Mouse (Mus musculus) layer of hippocampus, postnatal 14 days (tissue): Measurements from ENCODE around the gene Myo1d. TPM values are rescaled to one million over a fixed set of nuclear protein-coding genes. Genes with fewer than 3 reads are reported as not detected.

Source experiments
- DNase-seq, 2 experiments: peaks; one replicate each; pipeline ENCODE4 v3.0.0; 2021 to 2022; ENCODE audit warnings: low spot score in 2 of 2, mixed read lengths in 1 of 2
- total RNA-seq, 2 experiments: library from RNA; stranded (reverse); gene quantifications; 2 replicates each; pipeline ENCODE4 v1.2.3; 2021

The Myo1d gene
- total RNA-seq, 2 experiments from 2014 or later, result 4.7 to 5.0 TPM

DNA sequence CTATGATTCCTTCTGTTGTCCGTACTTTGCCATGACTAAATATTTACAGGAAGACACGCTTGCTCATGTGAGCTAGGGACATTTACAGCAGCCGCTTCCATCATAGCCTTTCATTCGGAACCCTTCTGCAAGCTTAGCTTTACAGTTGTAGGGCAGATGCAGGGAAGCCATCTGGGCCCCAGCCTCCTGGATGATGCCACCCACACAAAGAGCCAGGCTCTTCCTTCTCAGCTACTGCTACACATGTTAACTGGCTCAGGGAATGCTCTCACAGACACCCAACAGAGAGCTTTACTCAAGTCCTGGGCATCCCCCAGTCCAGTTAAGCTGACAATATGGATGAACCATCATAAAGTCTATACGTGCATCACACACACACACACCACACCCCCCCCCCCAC lies 224.4 kb downstream of the Myo1d start:
- DNase-seq, result no peak

DNA sequence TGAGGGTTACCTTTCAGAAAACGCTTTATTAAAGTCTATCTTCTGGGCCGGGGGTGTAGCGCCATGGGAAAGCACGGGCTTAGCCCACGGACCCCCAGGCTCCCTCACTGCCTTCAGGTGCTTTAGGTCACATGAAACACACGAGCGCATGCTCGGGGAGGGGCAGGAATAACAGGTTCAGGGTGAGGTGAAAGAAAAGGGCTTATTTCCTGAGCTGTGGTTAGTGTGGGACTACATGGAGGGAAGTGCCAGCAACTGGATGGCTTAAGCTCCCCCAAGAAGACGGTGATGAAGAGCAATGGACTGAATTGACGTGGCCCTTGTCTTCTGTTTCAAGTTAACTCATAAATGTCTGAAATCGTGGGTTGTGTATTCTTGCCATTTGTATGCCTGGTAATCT lies 226.8 kb downstream of the Myo1d start:
- no peak for DNase-seq

GRCm38 (mm10) chr11:80551634-80552033 lies 228.2 kb downstream of the Myo1d start:
- peak in 1 of 2 experiments; percentile 49 for DNase-seq

DNA sequence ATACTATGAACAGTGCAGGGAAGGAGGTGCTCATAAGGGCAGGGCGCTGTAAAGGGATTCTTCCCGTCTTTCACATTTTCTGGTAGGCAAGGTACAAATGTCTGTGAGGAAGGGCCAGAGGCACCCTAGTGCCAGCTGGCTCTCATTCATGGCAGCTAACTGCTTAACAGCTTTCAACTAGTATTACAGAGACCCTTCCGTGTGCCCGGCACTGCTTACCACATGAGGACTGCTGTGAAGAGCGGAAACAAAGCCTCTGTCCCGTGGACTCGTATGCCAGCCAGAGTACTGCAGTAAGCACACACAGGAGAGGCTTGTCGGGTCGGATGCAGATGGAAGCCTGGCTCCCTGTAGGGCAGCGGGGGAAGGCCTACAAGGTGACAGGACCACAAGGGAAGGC lies 229.6 kb downstream of the Myo1d start:
- no peak for DNase-seq

DNA sequence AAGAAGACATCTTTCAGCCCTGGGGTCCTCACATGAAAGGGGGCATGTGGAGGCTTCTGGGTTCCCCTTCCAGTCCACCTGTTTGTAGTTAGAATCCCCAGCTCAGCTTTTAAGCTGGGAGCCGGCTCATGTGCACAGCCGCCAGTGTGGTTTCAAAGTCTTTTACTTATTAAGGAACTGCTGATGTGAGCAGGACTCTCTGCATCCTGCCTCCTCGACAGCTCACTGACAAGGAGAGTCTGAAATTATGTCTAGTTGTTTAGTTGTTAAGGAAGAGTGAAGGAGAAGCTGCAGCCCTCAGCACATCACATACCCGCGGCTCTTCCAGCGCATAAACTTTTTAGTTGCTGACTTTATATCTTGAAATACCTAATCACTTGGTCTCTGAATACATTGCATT lies 230.0 kb downstream of the Myo1d start:
- no peak for DNase-seq

- DNase-seq, result no peak
These were observed 233.6 kb downstream of the Myo1d start for GRCm38 (mm10) chr11:80546233-80546632.

DNA sequence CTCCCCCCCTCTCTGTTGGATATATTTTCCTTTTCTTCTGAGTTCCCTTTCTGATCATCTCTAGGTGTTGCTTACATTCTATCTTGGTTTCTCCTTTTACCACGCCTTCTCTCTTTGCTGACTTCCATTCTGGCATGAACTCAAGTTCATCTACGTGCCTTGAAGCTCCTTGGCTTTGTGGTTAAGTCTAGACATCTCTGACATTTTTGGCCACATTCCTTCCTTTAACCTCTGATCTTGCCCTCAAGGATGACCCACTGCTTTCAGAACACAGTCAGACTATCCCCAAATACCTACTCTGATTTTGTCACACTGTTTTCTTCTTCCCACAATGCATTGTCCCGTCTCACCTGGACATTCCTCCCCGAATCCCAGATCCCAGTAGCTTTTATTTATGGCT lies 240.8 kb downstream of the Myo1d start:
- DNase-seq, result no peak

DNA sequence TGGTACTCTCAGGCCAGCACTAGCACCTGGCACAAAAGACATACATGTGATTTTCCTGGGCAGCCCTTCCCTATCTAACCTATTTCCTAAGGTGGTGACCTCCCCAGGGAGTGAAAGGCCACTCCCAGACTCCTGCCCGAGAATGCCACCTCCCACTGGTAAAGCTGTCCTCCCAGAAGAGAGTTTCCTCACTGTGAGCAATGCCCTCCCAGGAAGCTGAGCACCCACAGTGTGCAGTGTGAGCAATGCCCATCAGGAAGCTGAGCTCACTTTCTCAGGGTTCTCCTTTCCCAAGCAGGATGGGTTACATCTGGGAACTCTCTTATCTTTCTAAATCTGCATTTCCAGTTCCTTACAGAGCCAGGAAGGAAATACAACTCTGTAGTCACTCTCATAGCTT lies 246.9 kb downstream of the Myo1d start:
- DNase-seq, result no peak

GRCm38 (mm10) chr11:80529149-80529548 lies 250.7 kb downstream of the Myo1d start:
- no peak for DNase-seq

DNA sequence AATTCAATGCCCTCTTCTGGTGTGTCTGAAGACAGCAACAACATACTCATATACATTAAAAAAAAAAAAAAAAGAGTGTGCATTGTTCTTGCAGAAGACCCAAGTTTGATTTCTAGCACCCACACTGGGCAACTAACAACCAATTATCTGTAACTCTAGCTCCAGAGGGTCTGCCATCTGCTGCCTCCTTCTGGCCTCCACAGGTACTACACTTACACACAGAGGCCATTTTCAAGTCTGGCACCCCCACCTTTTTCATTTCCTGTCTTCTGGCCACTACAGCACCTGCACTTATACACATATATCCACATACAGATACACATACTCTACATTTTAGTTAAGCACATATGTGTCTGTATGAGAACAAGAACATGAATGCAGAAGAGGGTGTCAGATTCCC lies 252.1 kb downstream of the Myo1d start:
- no peak for DNase-seq

DNA sequence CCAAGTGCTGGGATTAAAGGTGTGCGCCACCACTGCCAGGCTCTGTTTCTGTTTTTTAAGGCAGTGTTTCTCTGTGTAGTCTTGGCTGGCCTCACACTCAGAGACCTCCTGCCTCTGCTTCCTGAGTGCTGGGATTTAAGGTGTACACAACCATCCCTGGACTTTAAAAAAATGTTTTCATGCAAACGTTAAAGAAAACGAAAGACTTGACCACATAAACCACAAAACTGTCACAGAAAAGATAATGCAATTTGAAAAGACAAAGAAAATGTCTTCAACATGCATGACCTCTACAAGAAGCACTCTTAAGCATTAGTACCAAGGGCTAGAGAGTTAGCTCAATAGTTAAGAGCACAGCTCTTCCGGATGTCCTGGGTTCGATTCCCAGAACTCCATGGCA lies 255.6 kb downstream of the Myo1d start:
- DNase-seq, result no peak

GRCm38 (mm10) chr11:80523410-80523809 lies 256.4 kb downstream of the Myo1d start:
- no peak for DNase-seq

GRCm38 (mm10) chr11:80522852-80523251 lies 257.0 kb downstream of the Myo1d start:
- DNase-seq, result no peak

- no peak for DNase-seq
These were observed 258.7 kb downstream of the Myo1d start for GRCm38 (mm10) chr11:80521148-80521547.

DNA sequence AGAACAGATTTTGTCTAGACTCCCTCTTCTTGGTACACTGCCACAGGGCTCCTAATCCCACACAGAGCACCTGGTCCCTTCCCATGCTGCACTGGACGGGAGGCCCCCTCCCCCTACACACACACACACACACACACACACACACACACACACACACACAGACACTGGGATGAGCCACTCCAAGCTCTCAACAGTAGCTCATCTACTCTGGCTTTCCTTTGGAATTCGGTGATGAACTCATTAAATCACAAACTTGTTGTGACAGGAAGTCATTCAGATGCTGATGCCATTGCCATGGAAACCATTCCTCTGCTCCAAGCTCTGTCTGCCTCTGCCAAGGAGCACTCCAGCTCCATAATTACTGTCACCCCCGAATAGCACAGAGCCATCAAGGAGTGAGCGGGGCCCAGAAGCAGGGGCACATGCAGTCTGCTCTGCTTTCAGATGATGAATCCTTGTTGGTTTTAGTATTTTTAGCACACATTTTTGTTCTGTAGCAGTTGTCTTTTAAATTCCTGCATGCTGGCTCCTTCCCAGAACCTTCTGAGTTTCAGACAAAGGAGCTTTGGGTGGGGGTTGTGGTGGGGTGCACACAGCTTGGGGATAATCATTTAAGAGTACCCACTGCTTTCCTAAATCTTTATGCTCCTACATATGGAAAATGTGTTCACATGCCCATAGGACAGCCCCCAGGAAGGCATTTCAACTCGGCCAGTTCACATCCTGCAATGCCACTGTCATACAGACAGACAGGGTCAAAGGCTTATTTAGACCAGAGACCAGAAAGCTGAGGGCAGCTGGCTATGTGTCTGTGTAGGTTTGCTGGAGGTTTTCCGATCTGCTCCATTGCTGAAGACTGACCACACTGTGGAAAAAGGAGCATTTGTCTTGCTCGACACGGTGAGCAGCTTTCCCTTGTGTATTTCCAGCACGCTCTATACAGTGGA lies 261.1 kb downstream of the Myo1d start:
- peak; percentile 73 to 88 for DNase-seq

- peak; percentile 36 to 50 for DNase-seq
These were observed 263.9 kb downstream of the Myo1d start for GRCm38 (mm10) chr11:80515895-80516294.

DNA sequence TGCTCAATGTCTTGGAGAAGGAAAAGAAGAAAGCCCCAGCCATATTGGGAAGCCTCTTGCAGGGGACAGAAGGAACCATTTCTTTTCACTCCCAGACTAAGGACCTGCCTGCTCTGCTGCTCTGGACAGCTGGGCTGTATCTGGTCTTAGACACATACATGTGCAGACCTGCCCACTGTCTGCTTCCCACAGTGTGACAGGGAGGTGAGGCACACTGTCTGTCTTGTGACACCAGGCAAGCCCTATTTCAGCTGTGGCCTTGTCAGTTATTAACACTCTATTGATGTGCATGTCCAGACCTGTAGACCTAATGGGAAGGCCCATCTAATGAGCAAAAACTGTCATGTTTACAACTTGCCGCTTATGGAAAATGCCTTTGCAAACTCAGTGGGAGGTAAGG lies 264.5 kb downstream of the Myo1d start:
- DNase-seq, result no peak

- DNase-seq, result no peak
These were observed 266.0 kb downstream of the Myo1d start for GRCm38 (mm10) chr11:80513796-80514195.

GRCm38 (mm10) chr11:80512313-80513056 lies 267.3 kb downstream of the Myo1d start:
- no peak for DNase-seq

- no peak for DNase-seq
These were observed 269.7 kb downstream of the Myo1d start for GRCm38 (mm10) chr11:80510124-80510523.

DNA sequence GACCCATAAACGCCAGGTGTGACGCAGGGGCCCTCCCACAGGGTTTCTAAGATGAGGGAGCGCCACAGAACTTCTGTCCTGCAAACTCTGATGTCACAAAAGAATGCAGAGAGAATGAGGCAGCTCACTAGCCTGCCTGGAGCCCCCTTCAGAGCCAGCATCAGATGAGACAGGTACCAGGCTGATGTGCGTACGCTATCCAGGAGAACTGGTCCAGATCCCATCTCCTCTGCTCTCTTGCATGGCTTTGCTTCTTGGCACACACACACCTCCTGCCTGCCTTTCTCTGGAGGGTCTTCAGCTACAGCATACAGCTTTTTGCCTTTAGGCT lies 270.7 kb downstream of the Myo1d start:
- DNase-seq, result no peak

- DNase-seq, result no peak
These were observed 271.3 kb downstream of the Myo1d start for GRCm38 (mm10) chr11:80508361-80509175.
